Mouse (Mus musculus): Measurements from ENCODE around the gene Apoc1. TPM values are rescaled to one million over a fixed set of nuclear protein-coding genes. Genes with fewer than 3 reads are reported as not detected.

The Apoc1 gene
- polyA plus RNA-seq, 1 experiment from 2014 or later: 52.7 TPM

DNA sequence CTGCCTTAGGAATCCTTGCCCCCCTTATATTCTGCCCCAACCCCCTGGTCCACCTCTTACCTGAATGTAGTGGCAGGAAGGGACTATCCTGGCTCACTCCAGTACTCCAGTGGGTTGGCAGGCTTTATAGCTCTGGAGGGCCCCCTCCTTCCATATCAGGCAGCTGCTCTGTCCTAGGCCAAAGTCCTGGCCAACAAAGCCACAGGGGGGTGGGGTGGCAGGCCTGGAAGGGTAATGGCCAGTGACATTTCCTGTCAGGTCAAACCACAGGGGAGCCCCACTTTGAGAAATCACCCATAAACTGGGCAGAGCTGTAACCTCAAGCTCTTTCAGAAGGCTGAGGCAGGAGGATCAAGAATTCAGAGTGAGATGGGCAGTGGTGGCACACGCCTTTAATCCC, 15.8 kb downstream of the Apoc1 start:
- H3K4me1 ChIP-seq: no peaks in the 10 kb centered on the region
- H3K27ac ChIP-seq: no peak overlapping the region
- no peaks in the 10 kb centered on the region for H3K27me3 ChIP-seq (replicated peaks)
- no peak overlapping the region for H3K4me2 ChIP-seq
- H3K36me3 ChIP-seq: no peaks in the 10 kb centered on the region
- 66% methylated on average over 1 of the region's 1 CpGs for WGBS
- ATAC-seq (ENCODE audit: insufficient read depth, low FRiP score, low read depth): no peak; the same call in 1 of the 2 replicates
- H3K4me3 ChIP-seq (replicated peaks): no peak overlapping the region
- no peaks in the 10 kb centered on the region for H3K9me3 ChIP-seq
- H3K9ac ChIP-seq: no peak overlapping the region

DNA sequence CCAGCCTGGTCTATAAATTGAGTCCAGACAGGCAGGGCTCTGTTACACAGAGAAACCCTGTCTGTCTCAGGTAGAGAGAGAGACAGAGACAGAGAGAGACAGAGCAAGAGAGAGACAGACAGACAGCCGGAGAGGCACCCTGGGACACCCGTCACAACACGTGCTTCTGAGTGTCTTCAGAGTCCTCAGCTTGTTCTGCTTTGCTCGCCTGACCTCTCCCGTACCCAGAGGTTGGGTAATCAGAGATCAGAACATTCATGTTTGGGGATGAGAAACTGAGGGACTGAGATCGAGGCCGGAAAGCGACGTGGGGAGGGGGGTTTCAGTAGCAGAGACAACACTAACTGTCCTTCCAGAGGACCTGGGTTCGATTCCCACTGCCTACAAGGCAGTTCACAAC, 16.6 kb downstream of the Apoc1 start:
- H3K27me3 ChIP-seq (replicated peaks): no peaks in the 10 kb centered on the region
- H3K9me3 ChIP-seq: no peaks in the 10 kb centered on the region
- WGBS: 77% methylated on average over 10 of the region's 10 CpGs
- no peak overlapping the region for H3K27ac ChIP-seq
- H3K9ac ChIP-seq: no peak overlapping the region
- H3K4me3 ChIP-seq (replicated peaks): no peak overlapping the region
- H3K4me2 ChIP-seq: no peak overlapping the region
- ATAC-seq (ENCODE audit: insufficient read depth, low FRiP score, low read depth): no peak
- H3K4me1 ChIP-seq: no peaks in the 10 kb centered on the region
- no peaks in the 10 kb centered on the region for H3K36me3 ChIP-seq

DNA sequence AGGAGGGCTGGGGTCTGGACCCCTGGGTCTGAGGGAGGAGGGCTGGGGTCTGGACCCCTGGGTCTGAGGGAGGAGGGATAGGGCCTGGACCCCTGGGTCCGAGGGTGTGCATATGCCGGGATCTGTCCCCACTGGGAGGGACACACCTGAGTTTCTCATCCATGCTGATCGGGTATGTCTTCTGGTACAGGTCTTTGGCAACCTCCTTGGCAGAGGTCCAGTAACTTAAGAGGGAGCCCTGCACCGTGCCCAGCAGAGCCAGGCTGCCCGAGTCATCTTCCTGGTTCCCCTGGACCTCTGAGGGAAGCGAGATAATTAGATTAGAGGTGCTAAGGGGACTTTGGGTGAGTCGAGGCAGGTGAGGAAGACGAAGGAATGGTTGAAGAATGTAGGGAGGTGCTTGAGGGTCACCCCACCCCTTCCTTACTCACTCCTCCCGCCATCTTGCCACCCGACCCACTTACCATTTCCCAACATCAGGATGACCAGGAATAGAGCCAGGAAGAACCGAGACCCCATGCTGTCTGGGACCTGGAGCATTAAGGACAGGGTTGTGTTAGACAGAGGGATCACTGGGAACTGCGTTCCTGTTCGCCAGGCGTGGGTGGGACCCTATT, 19.3 kb downstream of the Apoc1 start:
- no peaks in the 10 kb centered on the region for H3K27me3 ChIP-seq (replicated peaks)
- no peak for ATAC-seq (ENCODE audit: insufficient read depth, low FRiP score, low read depth)
- WGBS: 57% methylated on average over 14 of the region's 14 CpGs
- no peak overlapping the region for H3K4me3 ChIP-seq (replicated peaks)
- H3K27ac ChIP-seq: no peak overlapping the region
- no peaks in the 10 kb centered on the region for H3K36me3 ChIP-seq
- peaks cover 5% of the 10 kb centered on the region; the same call in 1 of the 2 replicates for H3K4me1 ChIP-seq
- H3K9me3 ChIP-seq: no peaks in the 10 kb centered on the region
- H3K4me2 ChIP-seq: no peak overlapping the region
- H3K9ac ChIP-seq: no peak overlapping the region

DNA sequence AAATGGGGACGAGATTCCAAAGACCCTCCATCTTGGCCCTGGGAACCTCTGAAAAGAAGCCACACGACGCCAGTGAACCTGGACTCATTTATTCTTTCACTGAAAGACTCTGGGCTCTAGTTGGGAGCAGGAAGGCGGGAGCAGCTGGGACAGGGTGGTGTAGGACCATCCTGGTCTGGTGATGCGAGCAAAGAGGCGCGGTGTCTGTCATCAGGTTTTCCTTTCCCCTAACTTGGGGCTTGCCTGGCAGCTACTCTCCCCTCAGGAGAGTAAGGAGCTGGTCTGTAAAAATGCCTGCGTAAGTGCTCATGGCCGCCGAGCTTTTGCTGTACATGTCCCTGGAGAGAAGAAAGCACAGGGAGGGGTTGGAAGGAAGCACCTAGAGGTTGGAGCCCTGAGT, 20.9 kb downstream of the Apoc1 start:
- no peaks in the 10 kb centered on the region for H3K36me3 ChIP-seq
- H3K4me3 ChIP-seq (replicated peaks): no peak overlapping the region
- no peak overlapping the region for H3K4me2 ChIP-seq
- no peak overlapping the region for H3K9ac ChIP-seq
- no peaks in the 10 kb centered on the region for H3K27me3 ChIP-seq (replicated peaks)
- no peak for ATAC-seq (ENCODE audit: insufficient read depth, low FRiP score, low read depth)
- 61% methylated on average over 10 of the region's 10 CpGs for WGBS
- no peaks in the 10 kb centered on the region for H3K9me3 ChIP-seq
- no peak overlapping the region for H3K27ac ChIP-seq
- H3K4me1 ChIP-seq: peaks cover 5% of the 10 kb centered on the region; the same call in 1 of the 2 replicates

DNA sequence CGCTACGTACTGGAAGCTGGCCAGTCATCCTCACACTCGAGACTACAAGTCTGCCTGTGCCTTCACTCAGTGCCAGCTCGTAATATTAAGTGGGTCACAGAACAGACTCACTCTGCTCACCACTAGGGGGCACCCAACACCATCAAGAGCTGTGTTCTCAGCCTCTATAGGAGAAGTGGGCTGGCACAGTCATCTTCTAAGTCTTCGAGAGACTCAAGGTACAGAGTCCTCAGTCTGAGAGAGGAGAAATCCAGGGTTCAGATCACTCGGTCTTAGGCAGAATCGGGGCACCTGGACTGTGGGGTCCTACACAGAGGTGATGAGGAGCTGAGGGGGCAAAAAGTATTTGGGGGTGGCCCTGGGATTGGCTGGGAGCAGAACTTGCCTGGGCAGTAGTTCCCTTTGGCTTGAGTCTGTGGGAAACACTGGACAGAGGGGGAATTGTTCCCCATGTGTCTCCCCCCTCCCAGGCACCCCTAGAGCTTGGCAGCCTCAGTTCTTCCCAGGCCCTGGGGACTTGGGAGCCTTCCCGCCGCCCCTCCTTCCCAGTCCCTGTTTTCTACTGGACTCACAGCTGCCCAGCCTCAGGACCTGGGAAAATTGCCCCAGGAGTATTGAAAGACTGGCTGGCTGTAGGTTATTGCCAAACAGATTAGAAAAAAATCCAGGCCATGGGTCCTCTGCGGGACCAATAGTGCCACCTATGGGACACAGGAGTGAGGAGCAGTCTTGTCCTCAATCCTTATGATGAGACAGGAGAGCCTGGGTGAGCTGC, 23.3 kb downstream of the Apoc1 start:
- H3K9ac ChIP-seq: no peak overlapping the region
- peak overlapping the region; percentile 46 for H3K4me2 ChIP-seq
- H3K27ac ChIP-seq: peak overlapping the region; percentile 60; the same call in 1 of the 2 replicates
- H3K36me3 ChIP-seq: no peaks in the 10 kb centered on the region
- 3% methylated on average over 10 of the region's 10 CpGs for WGBS
- H3K9me3 ChIP-seq: no peaks in the 10 kb centered on the region
- ATAC-seq (ENCODE audit: insufficient read depth, low FRiP score, low read depth): peak; percentile 67
- no peak overlapping the region for H3K4me3 ChIP-seq (replicated peaks)
- peaks cover 11% of the 10 kb centered on the region for H3K4me1 ChIP-seq
- no peaks in the 10 kb centered on the region for H3K27me3 ChIP-seq (replicated peaks)

DNA sequence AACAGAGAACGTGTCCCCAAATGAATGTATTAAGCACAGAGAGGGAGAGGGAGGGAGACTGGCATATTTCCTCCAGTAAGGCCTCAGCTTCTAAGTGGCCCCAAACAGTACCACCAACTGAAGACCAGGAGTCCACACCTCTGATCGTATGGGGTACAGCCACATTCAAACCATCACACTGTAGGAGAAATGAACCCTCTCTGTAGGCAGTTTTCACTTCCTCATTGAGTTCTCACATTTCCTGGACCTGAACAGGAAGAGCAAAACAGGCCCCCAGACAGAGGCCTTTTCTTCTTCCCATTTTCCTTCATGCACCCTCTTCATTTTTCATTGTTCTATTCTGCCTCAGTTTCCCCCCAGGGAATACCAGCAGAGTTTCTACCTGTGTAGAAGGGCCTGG, 25.0 kb downstream of the Apoc1 start:
- ATAC-seq (ENCODE audit: insufficient read depth, low FRiP score, low read depth): no peak
- no peaks in the 10 kb centered on the region for H3K27me3 ChIP-seq (replicated peaks)
- H3K4me2 ChIP-seq: no peak overlapping the region
- WGBS: 71% methylated on average over 2 of the region's 2 CpGs
- H3K36me3 ChIP-seq: no peaks in the 10 kb centered on the region
- 0 out of 2 replicates have a peak overlapping the region, but pooled peaks have one; percentile 1 for H3K27ac ChIP-seq
- H3K4me3 ChIP-seq (replicated peaks): no peak overlapping the region
- no peaks in the 10 kb centered on the region for H3K9me3 ChIP-seq
- peaks cover 22% of the 10 kb centered on the region for H3K4me1 ChIP-seq
- no peak overlapping the region for H3K9ac ChIP-seq

DNA sequence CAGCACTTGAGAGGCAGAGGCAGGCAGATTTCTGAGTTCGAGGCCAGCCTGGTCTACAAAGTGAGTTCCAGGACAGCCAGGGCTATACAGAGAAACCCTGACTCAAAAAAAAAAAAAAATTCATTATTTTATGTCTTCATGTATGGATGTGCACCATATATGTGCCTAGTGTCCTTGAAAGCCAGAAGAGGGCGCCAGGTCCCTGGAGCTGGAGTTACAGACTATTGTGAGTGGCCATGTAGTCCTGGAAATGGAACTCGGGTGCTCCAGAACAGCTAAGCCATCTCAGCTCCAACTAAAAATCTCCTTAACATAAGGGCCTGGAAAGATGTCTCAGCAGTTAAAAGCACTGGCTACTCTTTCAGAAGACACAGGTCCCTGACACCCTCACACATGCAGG, 25.7 kb downstream of the Apoc1 start:
- peaks cover 22% of the 10 kb centered on the region for H3K4me1 ChIP-seq
- no peak for ATAC-seq (ENCODE audit: insufficient read depth, low FRiP score, low read depth)
- whole genome bisulfite sequencing: 68% methylated on average over 3 of the region's 3 CpGs
- no peaks in the 10 kb centered on the region for H3K9me3 ChIP-seq
- H3K36me3 ChIP-seq: 0 out of 2 replicates have a peak, but pooled peaks cover 6% of the 10 kb centered on the region
- no peak overlapping the region for H3K27ac ChIP-seq
- no peak overlapping the region for H3K4me2 ChIP-seq
- no peak overlapping the region for H3K4me3 ChIP-seq (replicated peaks)
- no peak overlapping the region for H3K9ac ChIP-seq
- H3K27me3 ChIP-seq (replicated peaks): no peaks in the 10 kb centered on the region

DNA sequence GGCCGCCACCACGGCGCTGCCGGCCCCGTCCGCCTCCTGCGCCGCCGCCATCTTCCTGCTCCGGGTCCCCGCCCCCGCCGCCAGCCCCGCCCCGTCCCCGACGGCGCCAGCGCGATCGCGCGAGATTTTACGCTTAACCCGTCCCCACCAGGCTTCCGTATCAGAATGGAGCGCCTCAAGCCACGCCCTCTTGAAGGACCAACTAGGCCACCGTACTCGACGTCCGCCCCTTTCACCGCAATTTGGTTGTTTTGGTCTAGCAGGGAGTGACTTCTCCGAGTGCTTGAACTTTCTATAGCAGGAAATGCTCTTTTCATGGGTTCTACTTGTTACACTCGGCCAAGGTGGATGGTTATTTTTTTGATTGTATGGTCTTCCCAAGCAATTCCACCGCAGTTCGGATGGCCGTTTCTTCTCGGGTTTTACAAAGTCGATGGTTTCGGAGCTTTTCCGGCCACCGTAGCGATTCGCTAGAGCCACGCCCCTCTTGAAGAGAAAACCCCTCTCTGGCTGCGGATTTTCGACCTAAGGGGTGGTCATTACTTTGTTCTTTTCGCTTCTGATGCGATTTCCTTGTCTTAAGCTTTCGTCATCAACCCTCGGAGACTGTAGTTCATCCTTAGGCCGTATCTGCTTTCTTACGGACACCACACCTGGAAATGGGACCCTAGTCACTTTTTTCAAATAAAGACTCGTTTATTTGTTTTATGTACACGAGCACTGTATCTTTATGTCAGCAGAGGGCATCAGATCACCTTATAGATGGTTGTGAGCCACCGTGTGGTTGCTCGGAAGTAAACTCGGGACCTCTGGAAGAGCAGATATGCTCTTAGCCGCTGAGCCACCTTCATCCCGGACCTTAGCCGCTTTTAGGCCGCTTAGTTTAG, 27.3 kb downstream of the Apoc1 start, which contains the start of gene Clptm1:
Gene Clptm1 (minus strand): TSS at position 79 of the 887 bp plus-strand sequence.
- Histone ChIP-seq H3K4me1 (peaks cover 22% of the 10 kb centered on the region), H3K27me3 (replicated peaks) (no peaks in the 10 kb centered on the region), H3K4me3 (replicated peaks) (peak within 1 kb of the TSS; percentile 100), H3K9me3 (no peaks in the 10 kb centered on the region), H3K4me2 (peak within 1 kb of the TSS; percentile 83), H3K36me3 (0 out of 2 replicates have a peak, but pooled peaks cover 6% of the 10 kb centered on the region), H3K9ac (peak within 1 kb of the TSS; percentile 99), H3K27ac (peak within 1 kb of the TSS; percentile 96)
- ATAC-seq (ENCODE audit: insufficient read depth, low FRiP score, low read depth): peak; percentile 88
- under 1% methylated on average over 63 of the region's 63 CpGs for WGBS

DNA sequence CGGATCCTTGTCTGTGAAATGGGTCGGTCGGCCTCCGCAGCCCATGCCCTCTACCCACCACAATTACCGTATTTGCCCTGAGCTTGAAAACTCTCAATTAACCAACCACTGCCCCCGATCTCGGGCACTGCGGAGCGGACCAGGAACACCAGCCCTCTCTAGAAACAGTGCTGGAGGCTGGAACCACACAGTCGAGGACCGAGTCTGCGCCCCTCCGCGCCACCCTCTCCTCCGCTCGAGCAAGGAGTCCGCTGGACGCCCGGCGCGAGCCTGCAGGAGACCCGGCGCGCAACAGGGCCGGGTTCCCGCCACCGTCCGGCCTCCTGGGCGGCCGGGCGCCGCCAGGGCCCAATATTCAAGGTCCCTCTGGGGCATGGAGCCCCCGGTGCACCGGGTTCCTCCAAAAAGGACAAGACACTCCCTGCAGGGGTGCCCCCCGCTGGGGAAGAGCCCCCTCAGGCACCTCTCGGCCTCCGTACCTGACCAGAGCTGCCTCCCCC, 28.0 kb downstream of the Apoc1 start:
- Histone ChIP-seq H3K27me3 (replicated peaks) (no peaks in the 10 kb centered on the region), H3K36me3 (0 out of 2 replicates have a peak, but pooled peaks cover 6% of the 10 kb centered on the region), H3K4me3 (replicated peaks) (peak overlapping the region; percentile 100), H3K9ac (peak overlapping the region; percentile 99), H3K4me1 (peaks cover 22% of the 10 kb centered on the region), H3K9me3 (no peaks in the 10 kb centered on the region), H3K4me2 (peak overlapping the region; percentile 83), H3K27ac (peak overlapping the region; percentile 96)
- peak; percentile 48 for ATAC-seq (ENCODE audit: insufficient read depth, low FRiP score, low read depth)
- WGBS: under 1% methylated on average over 31 of the region's 37 CpGs

DNA sequence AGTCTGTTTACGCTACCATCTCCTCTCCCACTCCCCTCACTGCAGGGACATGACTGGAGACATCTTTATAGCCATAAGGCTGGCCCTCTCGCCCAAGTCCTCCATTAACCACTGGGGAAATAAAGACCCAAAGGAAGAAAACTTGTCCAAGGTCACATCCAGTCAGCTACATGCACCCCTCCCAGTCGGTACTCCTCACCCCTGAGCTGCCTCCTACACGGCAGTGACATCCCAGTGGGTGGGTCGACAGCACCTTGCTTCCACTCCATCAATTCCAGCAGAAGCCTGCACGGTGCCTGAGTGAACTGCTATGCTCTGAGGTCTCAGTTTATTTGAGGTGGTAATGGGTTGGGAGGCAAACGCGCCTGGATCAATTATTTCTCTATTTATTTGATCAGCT, 28.5 kb downstream of the Apoc1 start:
- peak overlapping the region; percentile 99 for H3K9ac ChIP-seq
- ATAC-seq (ENCODE audit: insufficient read depth, low FRiP score, low read depth): no peak
- H3K9me3 ChIP-seq: no peaks in the 10 kb centered on the region
- H3K27me3 ChIP-seq (replicated peaks): no peaks in the 10 kb centered on the region
- 10% methylated on average over 8 of the region's 8 CpGs for WGBS
- 0 out of 2 replicates have a peak overlapping the region, but pooled peaks have one; percentile 96 for H3K27ac ChIP-seq
- 0 out of 2 replicates have a peak, but pooled peaks cover 6% of the 10 kb centered on the region for H3K36me3 ChIP-seq
- H3K4me3 ChIP-seq (replicated peaks): peak overlapping the region; percentile 100
- H3K4me2 ChIP-seq: peak overlapping the region; percentile 83
- peaks cover 17% of the 10 kb centered on the region for H3K4me1 ChIP-seq

DNA sequence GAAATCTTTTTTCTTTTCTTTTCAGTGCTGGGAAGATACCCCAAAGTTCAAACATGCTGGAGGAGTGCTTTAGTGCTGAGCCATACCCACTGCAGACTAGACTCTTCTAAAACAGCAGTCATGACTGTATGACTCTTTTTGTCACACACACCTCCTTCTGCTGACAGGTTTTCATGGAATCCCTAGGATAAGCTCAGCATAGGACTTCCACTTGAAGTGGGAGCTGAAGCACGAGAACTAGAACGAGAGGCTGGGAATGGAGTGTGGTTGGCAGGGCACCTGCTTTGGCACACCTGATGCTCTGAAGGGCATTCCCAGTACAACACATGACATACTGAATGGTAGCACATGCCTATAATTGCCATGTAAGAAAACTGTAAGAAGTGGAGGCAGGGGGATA, 39.8 kb downstream of the Apoc1 start:
- H3K27ac ChIP-seq: no peak overlapping the region
- WGBS: 88% methylated on average over 2 of the region's 2 CpGs
- no peaks in the 10 kb centered on the region for H3K27me3 ChIP-seq (replicated peaks)
- peaks cover 45% of the 10 kb centered on the region for H3K36me3 ChIP-seq
- H3K4me2 ChIP-seq: no peak overlapping the region
- no peak for ATAC-seq (ENCODE audit: insufficient read depth, low FRiP score, low read depth)
- no peak overlapping the region for H3K9ac ChIP-seq
- H3K9me3 ChIP-seq: no peaks in the 10 kb centered on the region
- H3K4me1 ChIP-seq: no peaks in the 10 kb centered on the region
- no peak overlapping the region for H3K4me3 ChIP-seq (replicated peaks)

All from stomach, embryonic 15.5 days (tissue).